Mouse (Mus musculus) erythroblast, embryonic 14.5 days (primary cell): ENCODE measurements around the gene Camk1d.

Experiments
- GATA1 ChIP-seq: IDR thresholded peaks from 2 replicates; pipeline ENCODE4 v1.6.1; 2012; ENCODE audit warnings: low read length, inconsistent platforms, mixed read lengths
- TAL1 ChIP-seq: IDR thresholded peaks from 3 replicates; pipeline ENCODE4 v1.6.1; 2012; ENCODE audit warnings: low read length, inconsistent platforms, mixed read lengths

- TF ChIP-seq GATA1 = no peak
- TF ChIP-seq TAL1 = no peak
These were observed 65.1 kb downstream of the Camk1d start for GRCm38 (mm10) chr2:5649226-5649625.
